ENCODE assay signal across 10 mouse cellular contexts in genomic region chr12:80228356-80228755, GRCm38 (mm10). TPM values are rescaled to one million over a fixed set of nuclear protein-coding genes. Genes with fewer than 3 reads are reported as not detected.
A peak's percentile ranks its signal among the peaks of the same experiment; 100 is the strongest.
DNase-seq lines count a peak whose midpoint lies in the region; ATAC-seq and TF ChIP-seq lines count a peak whose summit lies in the region.
"Had no signal": no experiment of that assay in that cellular context is flagged by ENCODE, and none has a peak within 500 bp of the region (broad histone marks: within the 10 kb centered on the region; RNA-seq: fewer than 3 reads in every experiment).

No protein-coding gene starts in this region.

- intact Hi-C loops in gastrocnemius, postnatal 36 days (cut with DNase I), result no loop called here

- H3K9ac ChIP-seq in hindbrain, embryonic 12.5 days, result no peak overlapping the region
- no peak overlapping the region for H3K9ac ChIP-seq in hindbrain, embryonic 11.5 days (ENCODE audit: low read depth, low read length)
- H3K9ac ChIP-seq in intestine, embryonic 15.5 days, result no peak overlapping the region

- TF ChIP-seq CTCF in thymus, adult 2 months (IDR thresholded peaks at IDR 0.05; ENCODE audit: borderline replicate concordance, control insufficient read depth, extremely low read depth, insufficient read depth, low read length, poor library complexity), result no peak

- peaks cover 70% of the 10 kb centered on the region for H3K4me1 ChIP-seq in hindbrain, embryonic 12.5 days
- peaks cover 14% of the 10 kb centered on the region; the same call in 1 of the 2 replicates for H3K4me1 ChIP-seq in hindbrain, embryonic 11.5 days (replicated peaks; ENCODE audit: control insufficient read depth, insufficient read depth, low read length)
- peaks cover 64% of the 10 kb centered on the region for H3K4me1 ChIP-seq in thymus, adult 2 months (replicated peaks; ENCODE audit: control insufficient read depth, insufficient read depth, low read length)
- peaks cover 85% of the 10 kb centered on the region for H3K4me1 ChIP-seq in intestine, embryonic 15.5 days (replicated peaks)

- WGBS in hindbrain, embryonic 12.5 days, result 76% methylated on average over 5 of the region's 5 CpGs
- WGBS in hindbrain, embryonic 11.5 days, result 73% methylated on average over 5 of the region's 5 CpGs
- 91% methylated on average over 5 of the region's 5 CpGs for WGBS in thymus, adult 2 months
- 81% methylated on average over 5 of the region's 5 CpGs for WGBS in intestine, embryonic 15.5 days

- H3K27ac ChIP-seq in hindbrain, embryonic 12.5 days, result peak overlapping the region; percentile 62
- no peak overlapping the region for H3K27ac ChIP-seq in hindbrain, embryonic 11.5 days (ENCODE audit: low read depth, low read length)
- peak overlapping the region; percentile 58 for H3K27ac ChIP-seq in thymus, adult 2 months (ENCODE audit: control insufficient read depth, insufficient read depth, low read length)
- H3K27ac ChIP-seq in intestine, embryonic 15.5 days, result peak overlapping the region; percentile 94

- H3K36me3 ChIP-seq in hindbrain, embryonic 12.5 days, result peaks cover under 1% of the 10 kb centered on the region; the same call in 1 of the 2 replicates
- H3K36me3 ChIP-seq in hindbrain, embryonic 11.5 days (ENCODE audit: control insufficient read depth, insufficient read depth, low read length), result no peaks in the 10 kb centered on the region
- H3K36me3 ChIP-seq in thymus, adult 2 months (ENCODE audit: control insufficient read depth, insufficient read depth, low read length), result no peaks in the 10 kb centered on the region
- H3K36me3 ChIP-seq in intestine, embryonic 15.5 days, result no peaks in the 10 kb centered on the region
- H3K36me3 ChIP-seq: G1E had no signal

- ATAC-seq in hindbrain, embryonic 12.5 days (ENCODE audit: low FRiP score), result no peak
- ATAC-seq in hindbrain, embryonic 11.5 days (ENCODE audit: low FRiP score), result no peak
- no peak for ATAC-seq in intestine, embryonic 15.5 days
- no peak for ATAC-seq in megakaryocyte-erythroid progenitor cell, adult 5-6 weeks (replicated peaks; ENCODE audit: low FRiP score, low TSS enrichment, poor library complexity, severe bottlenecking)

- H3K27me3 ChIP-seq in hindbrain, embryonic 12.5 days, result no peaks in the 10 kb centered on the region
- no peaks in the 10 kb centered on the region for H3K27me3 ChIP-seq in hindbrain, embryonic 11.5 days (ENCODE audit: control insufficient read depth, insufficient read depth, low read length)
- H3K27me3 ChIP-seq in thymus, adult 2 months (ENCODE audit: control insufficient read depth, insufficient read depth, low read length), result no peaks in the 10 kb centered on the region
- H3K27me3 ChIP-seq in intestine, embryonic 15.5 days (replicated peaks), result no peaks in the 10 kb centered on the region

- H3K4me2 ChIP-seq in hindbrain, embryonic 12.5 days (replicated peaks), result no peak overlapping the region
- H3K4me2 ChIP-seq in hindbrain, embryonic 11.5 days (replicated peaks; ENCODE audit: low read depth, low read length), result no peak overlapping the region
- H3K4me2 ChIP-seq in intestine, embryonic 15.5 days (replicated peaks), result no peak overlapping the region

- no peaks in the 10 kb centered on the region for H3K9me3 ChIP-seq in hindbrain, embryonic 12.5 days (replicated peaks)
- no peaks in the 10 kb centered on the region for H3K9me3 ChIP-seq in hindbrain, embryonic 11.5 days (ENCODE audit: control insufficient read depth, low read length)
- no peaks in the 10 kb centered on the region for H3K9me3 ChIP-seq in intestine, embryonic 15.5 days
- H3K9me3 ChIP-seq: G1E had no signal

- TF ChIP-seq POLR2A in thymus, adult 2 months (IDR thresholded peaks at IDR 0.05; ENCODE audit: control insufficient read depth, extremely low read depth, insufficient read depth, low read length, poor library complexity), result no peak

- no peak for DNase-seq in hindbrain, embryonic 11.5 days (ENCODE audit: low spot score)
- DNase-seq in thymus, adult 2 months, result no peak
- DNase-seq in thymus, postnatal 25 days, result no peak
- DNase-seq in gastrocnemius, postnatal 36 days, result no peak
- DNase-seq in thymus, postnatal 4 days, result no peak
- DNase-seq: right cerebral cortex, adult 18-20 months had no signal

- H3K4me3 ChIP-seq in hindbrain, embryonic 12.5 days, result no peak overlapping the region
- no peak overlapping the region for H3K4me3 ChIP-seq in hindbrain, embryonic 11.5 days (ENCODE audit: low read depth, low read length)
- no peak overlapping the region for H3K4me3 ChIP-seq in thymus, adult 2 months (ENCODE audit: control insufficient read depth, insufficient read depth, low read length)
- no peak overlapping the region for H3K4me3 ChIP-seq in intestine, embryonic 15.5 days (replicated peaks)

RNA-seq across cellular contexts. Expression of gene Actn1, which starts 31.8 kb away (rescaled TPM):
- 23.7 and 26.0 TPM in 2 replicates for polyA plus RNA-seq in hindbrain, embryonic 12.5 days (2016; fragmentation: Nextera tagmentation; extraction: Ambion mirVana)
- 19.1 and 23.4 TPM in 2 replicates for polyA plus RNA-seq in hindbrain, embryonic 11.5 days (2014; fragmentation: Nextera tagmentation; extraction: Ambion mirVana)
- polyA plus RNA-seq in thymus, adult 2 months (2012; rRNA removed), result 153 and 158 TPM in 2 replicates
- polyA plus RNA-seq in intestine, embryonic 15.5 days (2015; fragmentation: Nextera tagmentation; extraction: Ambion mirVana), result 51.2 and 53.6 TPM in 2 replicates
- total RNA-seq in megakaryocyte-erythroid progenitor cell, adult 5-6 weeks (2014; fragmentation: Nextera tagmentation), result 0.96 and 7.6 TPM in 2 replicates
- total RNA-seq in megakaryocyte-erythroid progenitor cell, adult 5-6 weeks (2017), result 4.9 and 7.2 TPM in 2 replicates
- 1 to 10 TPM; 7.3 to 9.0 TPM for total RNA-seq in gastrocnemius, postnatal 36 days (2021)
